Mouse (Mus musculus) monocyte, adult 59 days (primary cell): ENCODE results near the gene Esp24. TPM values are rescaled to one million over a fixed set of nuclear protein-coding genes. Genes with fewer than 3 reads are reported as not detected.

Source experiments
- total RNA-seq, 2 experiments: library from RNA; stranded (reverse); gene quantifications; one replicate each; pipeline ENCODE4 v1.2.4; 2023

The Esp24 gene
- total RNA-seq, result not detected

DNA sequence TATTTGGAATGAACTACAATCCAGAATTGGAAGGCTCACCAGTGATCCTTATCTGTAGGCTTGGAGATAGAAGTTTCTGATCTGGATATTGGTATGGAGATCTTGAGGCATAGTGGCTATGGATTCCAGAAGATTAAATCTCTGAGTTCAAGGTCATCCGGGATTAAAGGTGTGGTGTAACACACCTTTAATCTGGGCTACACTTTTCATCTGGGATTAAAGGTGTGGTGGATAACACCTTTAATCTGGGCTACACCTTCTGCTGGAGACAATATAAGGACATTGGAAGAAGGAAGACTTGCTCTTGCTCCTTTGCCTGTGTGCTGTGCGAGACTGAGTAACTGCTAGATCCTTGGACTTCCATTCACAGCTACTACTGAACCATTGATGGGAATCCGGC, at the start of gene Esp24:
Gene Esp24 (plus strand): TSS at position 301 of the 400 bp plus-strand sequence.

DNA sequence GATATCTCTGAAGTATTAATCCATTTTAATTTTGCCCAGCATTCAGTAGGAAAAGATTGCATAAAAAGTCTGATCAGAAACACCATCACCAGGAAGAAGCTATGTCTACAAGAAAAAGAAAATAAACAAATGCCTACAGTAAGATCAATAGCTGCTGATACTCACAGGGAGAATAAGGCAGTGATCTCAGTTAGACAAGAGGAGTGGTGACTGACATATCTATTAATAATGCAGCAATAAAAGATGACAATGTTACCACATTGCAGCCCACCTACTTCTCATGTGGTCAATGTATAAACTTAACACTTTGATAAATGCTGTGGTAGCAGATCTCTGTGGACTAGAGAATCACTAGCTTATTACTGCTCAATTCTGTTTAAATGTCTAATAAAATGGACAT, 6.7 kb downstream of the Esp24 start, which contains the start of gene Gm21903:
Gene Gm21903 (minus strand): TSS at position 101 of the 400 bp plus-strand sequence.

DNA sequence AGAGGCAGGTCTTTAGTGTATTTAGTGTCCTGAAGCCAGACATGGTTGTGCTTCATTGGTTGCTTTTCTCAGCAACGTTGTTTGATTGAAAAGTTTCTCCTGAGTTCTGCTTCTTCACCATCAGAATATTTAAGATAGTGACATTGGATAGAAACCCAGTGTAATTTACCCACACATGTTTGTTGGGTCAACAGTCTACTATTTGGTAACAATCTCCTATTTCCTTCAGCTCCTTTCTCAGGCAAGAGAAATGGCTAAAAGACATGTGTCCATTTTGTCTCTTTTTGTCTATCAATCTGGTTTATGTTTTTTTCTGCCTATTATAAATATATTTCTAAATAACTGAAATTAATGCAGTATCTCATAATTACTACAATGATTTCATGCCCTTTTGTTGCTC, 40.4 kb downstream of the Esp24 start, which contains the start of gene Esp23:
Gene Esp23 (minus strand): TSS at position 101 of the 400 bp plus-strand sequence.

Other genes with a start within 250 kb of the Esp24 start
- gene Gm21903, start 6.6 kb downstream of the Esp24 start, total RNA-seq, result not detected
- not detected for gene Esp23, start 40.3 kb downstream of the Esp24 start, total RNA-seq
- not detected for gene Esp22, start 58.6 kb downstream of the Esp24 start, total RNA-seq